Mouse (Mus musculus): ENCODE data around the gene Ptger2.
A peak's percentile ranks its signal among the peaks of the same experiment; 100 is the strongest.

Gene Ptger2

DNA sequence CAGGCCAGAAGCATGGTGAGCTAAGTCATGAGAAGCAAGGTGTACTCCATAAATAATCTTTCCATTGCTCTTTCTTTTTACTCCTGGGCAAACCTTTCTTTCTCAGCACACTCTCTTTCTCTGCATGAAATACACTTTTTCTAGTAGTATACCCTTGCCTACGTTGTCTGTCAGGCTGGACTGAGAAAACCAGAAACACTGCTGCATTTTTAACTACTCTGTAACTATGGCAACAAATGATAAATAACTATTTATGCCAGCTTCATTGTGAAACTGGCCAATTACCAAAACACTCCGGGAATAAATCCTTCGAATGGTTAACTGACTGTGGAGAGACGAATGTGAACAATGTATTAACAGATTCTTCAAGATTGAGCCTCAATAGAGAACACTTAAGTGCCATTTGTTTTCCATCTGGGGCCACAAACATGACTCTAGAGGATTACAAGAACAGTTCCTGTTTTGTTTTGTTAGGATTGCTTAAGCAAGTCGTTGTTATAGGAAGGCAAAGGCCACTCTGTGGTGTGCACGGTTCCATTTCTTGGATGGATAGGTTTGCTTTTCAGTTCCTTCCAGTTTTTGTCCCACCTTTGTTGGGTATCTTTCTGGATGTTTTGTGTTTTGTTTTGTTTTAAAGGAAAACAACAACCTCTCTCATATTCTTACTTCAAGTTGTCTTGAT, at the start of gene Ptger2:
Gene Ptger2 (plus strand): TSS at position 522 of the 682 bp plus-strand sequence.
- peak; percentile 44 for DNase-seq (ENCODE audit: low read depth)

DNA sequence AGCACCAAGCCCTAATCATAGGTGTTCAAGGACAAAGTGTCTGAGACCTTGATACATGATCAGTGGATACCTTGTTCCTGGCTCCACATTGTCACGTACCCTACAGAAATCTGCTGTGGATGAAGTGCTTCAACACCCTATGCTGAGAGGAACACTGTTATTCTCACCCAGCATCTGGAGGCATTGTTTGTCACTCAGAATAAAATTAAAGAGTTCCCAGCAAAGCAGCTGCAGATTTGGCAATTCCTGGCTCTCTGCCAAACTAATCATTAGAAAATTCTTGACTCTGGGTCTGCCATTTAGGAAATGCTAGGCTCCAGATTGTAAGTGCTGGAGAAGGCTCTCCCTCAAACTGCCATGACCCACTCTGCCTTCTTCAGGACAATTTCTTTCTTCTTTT, 27.2 kb upstream of the Ptger2 start:
- no peak for DNase-seq (ENCODE audit: low read depth)

DNA sequence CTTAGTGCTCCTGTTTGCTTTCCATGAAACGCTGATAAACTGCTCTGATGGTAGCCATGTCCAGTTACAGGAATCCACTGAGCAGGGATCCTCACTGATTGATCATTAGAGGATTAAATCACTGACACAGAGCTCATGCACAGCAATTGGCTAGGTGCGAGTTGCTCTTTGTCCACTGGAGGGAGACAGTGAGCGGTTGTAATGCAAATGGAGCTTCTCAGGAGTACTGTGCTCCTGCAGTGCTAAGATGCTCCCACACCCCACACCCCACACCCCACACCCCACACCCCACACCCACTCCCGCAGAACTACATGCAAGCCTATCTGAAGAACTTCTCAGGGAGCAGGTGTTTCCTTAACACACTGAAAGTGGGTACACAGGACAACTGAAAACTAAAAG, 10.7 kb upstream of the Ptger2 start:
- DNase-seq (ENCODE audit: low read depth) = peak; percentile 83

DNA sequence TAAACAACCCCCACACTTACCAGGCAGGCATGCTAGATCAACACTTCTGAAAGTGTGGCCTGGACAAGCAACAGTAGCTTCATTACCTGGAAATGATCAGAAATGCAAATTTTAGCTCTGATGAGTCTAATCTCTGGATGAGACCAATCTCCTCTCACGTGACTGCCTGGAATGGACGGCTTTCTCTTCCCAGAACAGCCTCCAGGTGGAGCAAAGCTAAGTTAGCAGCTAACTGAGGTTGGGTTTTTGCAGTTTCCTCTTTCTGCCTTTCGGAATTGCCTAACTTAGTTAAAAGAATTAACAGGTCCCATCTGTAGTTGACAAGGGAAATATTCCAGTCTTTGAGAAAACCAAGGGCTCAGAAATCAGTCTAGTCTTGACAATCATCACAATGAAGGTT, 8.1 kb upstream of the Ptger2 start:
- no peak for DNase-seq (ENCODE audit: low read depth)

DNA sequence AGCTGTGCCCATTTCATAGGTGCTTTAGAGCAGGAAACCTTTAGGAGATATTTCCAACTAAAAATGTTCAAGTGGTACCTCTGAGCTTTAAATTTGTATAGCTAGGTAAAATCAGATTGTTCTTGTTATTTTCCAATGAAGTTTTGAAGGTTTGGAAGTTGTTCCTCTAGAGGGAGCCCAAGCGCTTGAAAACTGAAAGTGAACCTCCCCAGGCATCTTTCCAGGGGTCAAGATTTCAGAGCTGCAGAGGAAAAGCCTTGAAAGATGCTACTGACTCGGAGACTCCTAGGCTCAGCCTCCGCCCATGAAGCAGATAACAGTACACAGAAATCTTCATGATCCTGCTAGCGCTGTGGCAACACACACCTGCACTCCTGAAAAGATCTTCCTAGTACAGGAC, 6.5 kb upstream of the Ptger2 start:
- DNase-seq (ENCODE audit: low read depth) = peak; percentile 77

DNA sequence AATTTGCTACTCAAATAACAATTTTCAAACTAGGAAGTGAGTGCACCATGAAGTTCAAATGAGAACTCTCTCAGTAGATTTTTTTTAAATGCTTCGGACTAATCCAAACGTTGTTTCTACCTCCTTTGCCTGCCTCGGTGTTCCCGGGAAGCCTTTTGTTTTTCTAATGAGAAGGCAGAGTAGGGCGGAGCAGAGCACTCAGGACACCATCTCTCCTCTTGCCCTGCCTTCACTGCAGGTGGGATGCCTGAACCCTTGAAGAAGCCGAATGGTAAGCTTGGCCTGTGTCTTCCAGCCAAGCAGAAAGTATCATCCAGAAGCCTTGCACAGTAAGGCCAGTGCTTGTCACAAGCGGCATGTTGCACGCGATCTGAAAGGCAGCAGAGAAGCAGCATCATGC, 3.9 kb upstream of the Ptger2 start:
- DNase-seq (ENCODE audit: low read depth) = no peak

DNA sequence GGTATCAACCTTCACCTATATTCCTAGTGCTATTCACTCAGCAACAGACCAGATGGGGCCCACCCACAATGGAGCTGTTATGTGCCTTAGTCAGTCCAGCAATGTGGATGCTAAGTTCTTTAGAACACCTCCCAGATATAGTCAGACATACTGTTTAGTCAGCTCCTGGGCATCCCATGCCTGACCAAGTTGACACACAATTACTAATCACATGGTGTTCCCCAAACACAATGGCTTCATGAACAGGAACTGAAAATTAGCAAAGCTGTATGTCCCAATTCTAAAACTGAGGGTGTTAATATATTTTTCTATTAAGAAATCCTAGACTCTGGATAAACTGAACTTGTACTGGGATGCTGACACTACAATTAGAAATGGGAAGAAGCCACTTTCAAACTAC, 1.7 kb upstream of the Ptger2 start:
- peak; percentile 12 for DNase-seq (ENCODE audit: low read depth)

DNA sequence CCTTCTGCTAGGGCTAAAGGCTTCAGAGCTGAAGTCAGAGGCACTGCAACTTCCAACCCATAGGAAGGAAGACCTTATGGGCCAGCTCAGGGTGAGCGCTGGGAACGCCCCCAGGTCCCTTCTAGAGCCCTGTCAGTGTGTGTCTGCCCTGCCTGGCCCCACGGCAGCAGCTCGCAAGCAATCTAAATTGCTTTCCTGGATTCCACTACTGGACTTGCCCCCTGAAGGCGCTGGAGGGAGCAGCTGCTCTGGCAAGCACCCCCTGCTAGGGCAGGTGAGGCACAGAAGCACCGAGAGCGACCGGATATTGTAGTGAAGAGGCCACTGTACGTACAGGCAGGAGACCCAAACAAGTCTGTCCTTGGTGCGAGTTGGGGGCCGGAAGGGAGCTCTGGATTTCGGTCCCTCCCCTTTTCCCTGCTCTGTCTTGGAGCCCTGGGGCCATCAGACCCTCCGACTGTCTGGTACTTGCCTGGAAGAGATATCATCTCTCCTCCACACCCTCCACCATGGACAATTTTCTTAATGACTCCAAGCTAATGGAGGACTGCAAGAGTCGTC, 541 bp downstream of the Ptger2 start:
- peak; percentile 83 for DNase-seq (ENCODE audit: low read depth)

DNA sequence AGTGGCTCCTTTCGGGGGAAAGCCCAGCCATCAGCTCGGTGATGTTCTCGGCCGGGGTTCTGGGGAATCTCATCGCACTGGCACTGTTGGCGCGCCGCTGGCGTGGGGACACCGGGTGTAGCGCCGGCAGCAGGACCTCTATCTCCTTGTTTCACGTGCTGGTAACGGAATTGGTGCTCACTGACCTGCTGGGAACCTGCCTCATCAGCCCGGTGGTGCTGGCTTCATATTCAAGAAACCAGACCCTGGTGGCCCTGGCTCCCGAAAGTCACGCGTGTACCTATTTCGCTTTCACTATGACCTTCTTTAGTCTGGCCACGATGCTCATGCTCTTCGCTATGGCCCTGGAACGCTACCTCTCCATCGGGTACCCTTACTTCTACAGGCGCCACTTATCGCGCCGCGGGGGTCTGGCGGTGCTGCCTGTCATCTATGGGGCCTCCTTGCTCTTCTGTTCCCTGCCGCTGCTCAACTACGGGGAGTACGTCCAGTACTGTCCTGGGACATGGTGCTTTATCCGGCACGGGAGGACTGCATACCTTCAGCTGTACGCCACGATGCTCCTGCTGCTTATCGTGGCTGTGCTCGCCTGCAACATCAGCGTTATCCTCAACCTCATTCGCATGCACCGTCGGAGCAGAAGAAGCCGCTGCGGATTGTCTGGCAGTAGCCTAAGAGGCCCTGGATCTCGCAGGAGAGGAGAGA, 1.2 kb downstream of the Ptger2 start:
- DNase-seq (ENCODE audit: low read depth) = peak; percentile 65

DNA sequence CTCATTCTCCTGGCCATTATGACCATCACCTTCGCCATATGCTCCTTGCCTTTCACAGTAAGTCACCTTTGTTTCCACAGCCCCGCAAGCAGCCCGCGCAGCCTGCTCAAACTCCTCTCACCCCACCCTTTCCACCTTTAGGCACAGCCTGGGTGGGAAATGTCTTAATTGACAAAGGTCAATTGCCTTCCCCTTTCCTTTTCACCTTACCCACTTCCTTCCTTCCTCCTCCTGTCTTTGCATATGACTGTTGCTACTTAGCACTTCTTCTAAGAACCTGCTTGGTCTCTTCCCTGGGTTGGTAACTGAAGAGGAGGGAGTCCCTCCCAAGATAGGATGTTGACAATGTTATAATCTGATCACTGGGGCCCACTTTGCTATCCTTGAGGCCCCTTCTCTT, 1.8 kb downstream of the Ptger2 start:
- peak; percentile 74 for DNase-seq (ENCODE audit: low read depth)

DNA sequence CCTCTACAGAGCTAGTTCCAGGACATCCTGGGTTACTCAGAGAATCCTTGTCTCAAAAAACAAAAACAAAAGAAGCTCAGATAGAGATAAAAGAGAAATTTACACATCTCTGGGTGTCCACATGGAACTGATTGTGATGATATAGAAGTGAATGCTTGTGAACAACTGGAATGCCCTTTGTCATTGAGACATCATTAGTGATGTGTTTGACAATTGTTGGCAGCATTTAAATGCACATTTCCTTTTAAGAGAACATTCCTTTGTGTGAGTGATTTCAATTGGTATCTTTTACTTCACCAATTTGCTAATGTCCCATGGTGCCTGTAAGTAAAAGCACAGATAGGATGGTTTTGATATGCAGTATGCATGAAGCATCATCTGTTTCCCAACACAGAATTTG, 6.3 kb downstream of the Ptger2 start:
- peak; percentile 5 for DNase-seq (ENCODE audit: low read depth)

DNA sequence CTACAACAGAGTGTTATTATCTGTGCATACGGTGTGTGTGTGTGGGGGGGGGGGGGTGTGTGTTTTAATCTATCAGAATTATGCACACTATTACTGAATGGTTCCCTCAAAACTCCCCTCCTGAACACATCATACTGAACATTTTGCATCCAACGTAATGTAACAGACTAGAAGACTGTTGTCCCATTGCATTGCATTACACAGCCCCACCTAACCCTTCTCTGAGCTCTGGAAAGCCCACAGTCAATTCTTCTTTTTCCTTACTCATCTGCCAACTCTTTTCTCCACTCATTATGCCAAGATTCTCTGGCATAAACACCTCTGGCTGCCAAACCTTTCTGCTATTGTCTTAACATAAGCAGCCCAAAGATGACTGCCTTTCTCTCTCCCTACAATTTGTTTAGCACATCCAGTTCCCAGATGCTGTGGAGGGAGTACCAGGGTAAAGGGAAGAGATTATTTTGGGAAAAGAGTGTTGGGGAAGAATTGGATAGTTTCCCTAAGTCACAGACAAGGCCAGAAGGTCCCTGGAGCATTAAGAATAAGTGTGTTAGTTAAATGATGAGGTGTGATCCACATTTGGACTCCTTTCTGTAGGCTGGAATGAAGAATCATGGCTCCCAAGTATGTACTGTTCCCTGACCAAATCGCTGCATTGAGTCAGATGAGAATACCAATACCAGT, 12.2 kb downstream of the Ptger2 start:
- no peak for DNase-seq (ENCODE audit: low read depth)

DNA sequence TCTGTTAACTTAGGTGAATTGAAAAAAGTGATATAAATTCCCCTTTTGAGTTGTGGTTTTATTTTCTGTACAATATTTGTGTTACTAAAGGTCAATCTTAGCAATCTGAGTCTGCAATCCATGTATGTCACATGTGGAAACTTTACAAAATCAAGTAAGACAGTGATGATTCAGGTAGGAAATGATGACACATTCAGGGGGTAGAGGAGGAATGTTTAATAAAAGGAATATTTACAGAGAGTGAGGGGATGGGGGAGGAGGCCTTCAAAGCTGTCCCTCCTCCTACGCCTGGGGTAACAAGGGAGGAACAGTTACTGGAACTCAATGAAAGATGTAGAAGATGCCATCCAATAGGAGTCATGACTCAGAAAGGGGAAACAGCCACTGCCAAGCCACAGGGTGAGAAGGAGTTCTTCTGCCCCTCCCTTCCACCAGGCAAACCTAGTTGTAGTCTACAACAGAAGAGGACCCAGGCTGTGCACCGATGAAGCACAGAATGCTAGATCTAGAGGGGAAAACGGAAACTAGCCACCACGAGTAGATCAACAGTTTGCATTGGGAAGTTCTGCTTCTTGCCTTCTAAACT, 17.8 kb downstream of the Ptger2 start:
- DNase-seq (ENCODE audit: low read depth) = peak; percentile 54

DNA sequence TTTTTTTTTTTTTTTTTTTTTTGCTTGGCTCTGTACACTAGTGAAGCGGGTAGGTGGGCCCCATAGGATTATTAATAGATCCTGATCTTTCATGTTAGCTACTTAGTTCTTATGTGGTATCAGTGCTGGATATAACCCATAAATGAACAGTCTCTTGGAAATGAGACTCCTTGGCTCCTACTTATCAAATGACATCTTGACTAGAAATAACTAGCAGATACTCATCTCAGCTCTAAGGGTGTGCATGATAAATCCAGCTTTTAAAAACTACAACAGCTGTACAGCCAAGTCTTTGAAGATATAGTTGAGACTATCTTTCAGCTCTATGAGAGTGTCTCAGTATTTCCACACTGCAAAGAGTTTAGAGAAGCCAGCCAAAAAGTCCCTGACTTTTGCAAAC, 21.2 kb downstream of the Ptger2 start:
- DNase-seq (ENCODE audit: low read depth) = peak; percentile 28

DNA sequence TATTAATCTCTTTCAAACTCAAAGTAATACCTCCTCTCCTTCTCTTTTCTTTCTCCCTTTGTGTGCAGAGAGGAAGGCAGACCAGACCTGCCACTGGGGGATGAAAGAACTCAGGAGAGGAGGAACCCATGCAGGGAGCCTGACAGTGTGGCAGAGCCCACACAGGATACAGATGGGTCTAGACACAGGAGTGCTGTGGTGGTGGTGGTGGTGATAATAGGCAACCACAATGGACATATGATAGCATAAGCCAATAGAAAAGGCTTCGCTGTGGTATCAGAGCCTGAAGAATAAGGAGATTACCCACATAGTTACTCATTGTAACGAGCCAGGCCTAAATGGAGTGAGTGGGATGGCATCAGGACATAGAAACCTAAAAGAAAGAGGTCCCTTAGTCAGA, 23.3 kb downstream of the Ptger2 start:
- no peak for DNase-seq (ENCODE audit: low read depth)

DNA sequence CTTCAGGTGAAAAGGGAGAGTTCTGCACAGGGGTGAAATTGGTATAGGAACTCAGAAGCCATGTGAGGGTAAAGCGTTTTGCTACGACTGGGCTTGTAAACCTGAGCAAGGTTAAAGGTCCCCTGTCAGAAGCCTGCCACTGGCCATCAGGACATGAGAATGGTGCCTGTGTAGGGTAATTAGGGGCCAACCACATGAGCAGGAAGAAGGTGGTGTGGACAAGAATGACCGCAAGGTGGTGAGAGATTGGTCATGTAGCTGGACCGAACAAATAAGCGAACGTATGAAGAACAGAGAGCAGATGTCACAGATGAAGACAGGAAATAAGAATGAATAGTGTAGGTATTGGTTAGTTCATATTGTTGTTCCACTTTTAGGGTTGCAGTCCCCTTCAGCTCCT, 23.7 kb downstream of the Ptger2 start:
- no peak for DNase-seq (ENCODE audit: low read depth)

DNA sequence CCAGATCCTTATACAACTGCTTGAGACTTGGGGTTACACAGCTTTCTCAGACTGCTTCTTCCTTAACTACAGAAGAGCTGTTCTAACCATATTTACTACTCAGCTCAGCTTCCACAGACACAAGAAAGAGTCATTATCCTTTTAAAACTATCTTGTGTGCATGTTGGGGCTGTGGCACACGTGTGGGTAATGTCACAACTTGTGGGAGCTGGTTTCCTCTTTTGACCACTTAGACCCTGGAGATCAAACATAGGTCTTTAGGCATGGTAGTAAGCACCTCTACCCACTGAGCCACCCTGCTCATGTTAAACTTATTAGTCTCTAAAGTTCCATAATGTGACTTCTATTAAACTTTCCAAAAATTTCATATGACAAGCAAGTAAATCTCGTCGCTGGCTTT, 33.6 kb downstream of the Ptger2 start:
- DNase-seq (ENCODE audit: low read depth) = no peak

DNA sequence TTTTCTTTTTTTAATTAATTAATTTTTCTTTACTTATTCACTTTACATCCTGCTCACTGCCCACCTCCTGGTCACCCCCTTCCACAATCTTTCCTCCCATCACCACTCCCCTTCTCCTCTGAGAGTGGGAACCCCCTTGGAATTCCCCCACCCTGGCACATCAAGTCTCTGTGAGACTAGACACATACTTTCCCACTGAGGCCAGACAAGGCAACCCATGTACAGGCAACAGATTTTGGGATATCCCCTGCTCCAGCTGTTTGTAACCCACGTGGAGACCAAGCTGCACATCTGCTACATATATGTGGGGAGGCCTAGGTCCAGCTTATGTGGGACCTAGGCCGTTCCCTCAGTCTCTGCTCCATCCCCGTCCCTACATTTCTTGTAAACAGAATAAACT, 46.3 kb downstream of the Ptger2 start:
- peak; percentile 40 for DNase-seq (ENCODE audit: low read depth)

DNA sequence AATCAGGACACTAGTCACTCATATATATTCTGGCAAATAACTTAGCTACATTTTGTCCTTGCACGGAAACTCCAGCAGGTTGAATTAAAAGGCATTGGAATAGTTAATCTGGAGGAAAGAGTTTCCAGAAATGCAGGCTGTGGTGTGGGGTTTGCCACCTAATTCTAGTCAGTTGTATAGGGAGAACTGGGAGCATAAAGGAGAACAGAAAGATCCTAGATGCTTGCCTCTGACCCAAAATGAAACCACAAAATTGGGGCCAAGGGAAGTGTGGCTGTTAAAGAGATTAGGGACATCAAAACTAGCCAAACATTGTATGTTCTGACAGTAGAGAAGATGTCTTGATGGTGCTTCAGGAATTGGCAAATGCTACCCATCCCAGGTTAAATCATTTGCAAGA, 48.6 kb downstream of the Ptger2 start:
- peak; percentile 16 for DNase-seq (ENCODE audit: low read depth)

DNA sequence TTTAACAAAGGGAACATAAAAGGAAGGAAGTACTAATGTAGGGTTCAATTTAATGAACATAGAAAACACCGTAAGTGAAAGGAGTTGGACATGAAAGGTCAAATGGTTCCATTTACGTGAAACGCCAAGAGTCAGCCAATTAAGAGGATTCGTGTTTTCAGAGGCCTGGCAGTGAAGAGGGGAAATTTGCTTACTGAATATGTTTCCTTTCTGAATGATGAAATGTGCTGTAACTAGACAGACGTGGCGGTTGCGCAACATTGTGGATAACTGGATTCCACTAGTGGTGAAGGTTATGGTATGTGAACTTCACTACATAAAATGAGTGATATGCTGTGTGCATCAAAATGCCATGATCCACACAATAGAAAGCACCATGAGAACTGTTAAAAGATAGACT, 50.1 kb downstream of the Ptger2 start:
- peak; percentile 64 for DNase-seq (ENCODE audit: low read depth)

DNA sequence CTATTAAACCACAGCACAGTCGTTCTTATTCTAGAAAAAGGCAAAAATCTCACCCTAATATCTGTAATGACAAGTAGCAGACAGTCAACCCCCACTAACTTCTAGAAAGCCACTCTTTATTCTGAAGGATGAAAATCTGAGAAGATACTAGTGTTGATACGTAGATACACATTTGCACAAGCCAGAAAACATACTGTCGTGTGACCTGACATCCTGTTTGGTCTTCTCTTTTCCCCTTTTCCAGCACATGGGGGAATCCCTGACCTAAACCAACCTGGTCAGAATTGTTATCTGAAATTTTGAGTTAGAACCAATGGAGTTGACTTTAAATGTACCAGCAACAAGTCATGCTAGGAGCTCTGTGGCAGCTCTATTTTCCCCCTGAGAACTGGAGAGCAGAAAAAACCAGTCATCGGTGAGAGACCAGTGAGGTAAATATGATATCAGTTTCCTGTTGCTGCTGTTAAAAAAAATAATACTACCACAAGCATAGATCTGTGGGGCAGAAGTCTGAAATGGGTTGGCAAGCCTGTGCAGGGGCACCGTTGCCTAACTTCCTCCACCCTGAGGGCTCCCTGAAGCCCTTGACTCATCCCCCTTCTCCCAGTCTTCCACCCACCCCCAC, 53.0 kb downstream of the Ptger2 start:
- DNase-seq (ENCODE audit: low read depth) = peak; percentile 82

DNA sequence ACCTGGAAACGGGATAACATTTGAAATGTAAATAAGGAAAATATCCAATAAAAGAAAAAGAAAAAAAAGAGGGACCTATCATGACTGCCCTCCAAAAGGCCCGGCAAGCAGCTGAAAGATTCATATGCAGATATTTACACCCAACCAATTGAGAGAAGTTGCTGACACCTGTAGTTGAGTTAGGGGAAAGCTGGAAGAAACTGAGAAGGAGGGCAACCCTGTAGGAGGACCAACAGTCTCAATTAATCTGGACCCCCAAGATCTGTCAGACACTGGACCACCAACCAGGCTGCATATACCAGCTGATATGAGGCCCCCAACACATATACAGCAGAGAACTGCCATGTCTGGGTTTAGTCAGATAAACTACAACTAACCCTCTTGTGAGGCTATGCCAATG, 60.1 kb downstream of the Ptger2 start:
- DNase-seq (ENCODE audit: low read depth) = no peak

Data from induced T-regulatory cell, adult 2 months (primary cell).